Mouse (Mus musculus): Measurements from ENCODE around the gene Sdccag8. TPM values are rescaled to one million over a fixed set of nuclear protein-coding genes. Genes with fewer than 3 reads are reported as not detected.

The Sdccag8 gene
- total RNA-seq, 2 experiments from 2014 or later: 4.2 to 5.3 TPM

- intact Hi-C loops (cut with DNase I): no loop called here
- no peak for DNase-seq
Measured at GRCm38 (mm10) chr1:177035460-177035859, 221.0 kb downstream of the Sdccag8 start.

- intact Hi-C loops (cut with DNase I): no loop called here
- DNase-seq: no peak
Measured at GRCm38 (mm10) chr1:177038383-177038782, 223.9 kb downstream of the Sdccag8 start.

DNA sequence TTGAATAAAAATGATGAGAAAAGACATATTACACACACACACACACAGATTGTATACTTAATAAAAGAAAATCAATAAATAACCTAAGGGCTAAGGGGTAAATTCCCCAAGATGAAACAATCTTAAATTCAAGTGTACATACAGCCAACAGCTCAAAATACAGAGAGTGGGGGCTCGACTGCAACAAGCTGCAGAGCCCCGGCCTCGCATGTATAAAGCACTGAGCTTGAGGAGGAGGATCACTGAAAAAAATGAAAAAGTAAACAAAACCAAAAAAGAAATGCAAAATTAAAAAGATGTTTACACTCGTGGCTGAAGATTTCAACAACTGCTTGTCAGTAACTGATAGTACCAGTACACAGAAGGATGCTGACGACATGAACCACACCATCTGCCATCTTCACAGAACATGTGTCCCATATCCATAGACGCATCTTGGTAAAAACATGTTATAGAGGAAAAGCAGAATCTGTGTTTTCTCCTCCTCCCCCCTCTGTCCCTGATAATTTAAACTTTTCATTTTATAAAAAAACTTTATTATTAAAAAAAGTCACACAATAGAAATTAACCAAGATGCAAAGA lies 224.7 kb downstream of the Sdccag8 start:
- intact Hi-C loops (cut with DNase I): no loop called here
- no peak for DNase-seq

DNA sequence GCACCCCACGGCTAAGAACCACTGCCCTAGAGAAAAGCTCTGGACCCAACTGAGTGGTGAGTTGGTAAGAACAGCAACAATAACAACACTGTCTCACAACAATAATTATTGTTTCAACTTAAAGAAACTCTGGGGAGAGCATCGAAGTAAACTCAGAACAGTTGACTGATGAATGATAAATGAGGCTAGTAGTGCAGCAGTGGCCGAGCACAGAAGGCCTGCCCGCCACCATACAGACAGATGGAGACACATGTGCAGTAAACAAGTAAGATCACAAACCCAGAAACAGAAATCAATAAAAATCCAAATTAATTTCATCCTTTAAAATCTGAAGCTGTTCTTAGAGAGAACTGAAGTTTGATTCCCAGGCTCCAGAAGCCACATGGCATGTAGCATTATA lies 225.6 kb downstream of the Sdccag8 start:
- intact Hi-C loops (cut with DNase I): no loop called here
- no peak for DNase-seq

DNA sequence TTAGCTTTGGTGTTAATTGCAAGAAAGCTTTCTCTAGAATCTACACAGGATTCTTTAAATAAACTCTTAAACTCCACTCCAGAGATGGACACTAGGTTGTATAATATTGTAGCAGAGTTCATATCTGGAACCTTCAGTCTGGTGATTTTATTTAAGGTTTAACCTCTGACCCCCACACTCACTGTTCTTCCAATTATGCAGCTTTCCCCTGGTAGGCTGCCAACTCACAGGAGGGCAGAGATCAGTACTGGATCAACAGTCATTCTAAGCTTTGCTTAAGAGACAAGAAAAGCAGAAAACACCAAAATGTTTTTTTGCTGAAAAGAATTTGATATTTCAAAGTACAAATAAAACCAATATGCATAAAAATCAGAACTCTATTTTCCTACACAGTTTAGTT lies 231.4 kb downstream of the Sdccag8 start:
- no peak for DNase-seq
- intact Hi-C loops (cut with DNase I): no loop called here

- intact Hi-C loops (cut with DNase I): no loop called here
- DNase-seq: no peak
Measured at GRCm38 (mm10) chr1:177046963-177047362, 232.5 kb downstream of the Sdccag8 start.

- intact Hi-C loops (cut with DNase I): no loop called here
- DNase-seq: no peak
Measured at GRCm38 (mm10) chr1:177048773-177049172, 234.3 kb downstream of the Sdccag8 start.

DNA sequence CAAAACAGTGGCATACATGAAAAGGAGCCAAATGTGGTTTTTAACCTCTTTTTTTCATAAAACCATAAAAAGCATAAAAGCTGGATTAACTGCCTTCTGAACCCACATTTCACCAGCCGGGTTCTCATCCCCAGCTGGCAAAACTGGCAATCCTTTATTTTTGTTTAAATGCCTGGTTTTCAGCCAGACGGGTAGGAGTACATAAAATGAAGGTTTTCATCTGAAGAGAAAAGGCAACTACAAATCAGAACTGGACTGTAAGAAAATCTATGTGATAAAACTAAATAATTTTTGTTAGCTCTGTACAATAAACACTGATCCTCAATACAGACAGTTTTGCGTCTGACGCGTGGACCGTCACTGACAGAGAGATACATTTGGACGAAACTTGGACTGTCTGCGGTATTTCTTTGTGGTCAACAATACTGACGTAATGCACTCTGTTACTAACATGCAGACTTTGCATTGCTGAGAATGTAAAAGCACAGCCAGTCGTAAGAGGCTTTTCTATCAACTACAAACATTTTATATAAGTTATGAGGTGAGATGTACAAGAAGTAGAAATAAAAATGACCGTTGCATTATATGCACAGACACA lies 237.0 kb downstream of the Sdccag8 start:
- intact Hi-C loops (cut with DNase I): no loop called here
- no peak for DNase-seq

GRCm38 (mm10) chr1:177054891-177055290 lies 240.4 kb downstream of the Sdccag8 start:
- no peak for DNase-seq
- intact Hi-C loops (cut with DNase I): no loop called here

DNA sequence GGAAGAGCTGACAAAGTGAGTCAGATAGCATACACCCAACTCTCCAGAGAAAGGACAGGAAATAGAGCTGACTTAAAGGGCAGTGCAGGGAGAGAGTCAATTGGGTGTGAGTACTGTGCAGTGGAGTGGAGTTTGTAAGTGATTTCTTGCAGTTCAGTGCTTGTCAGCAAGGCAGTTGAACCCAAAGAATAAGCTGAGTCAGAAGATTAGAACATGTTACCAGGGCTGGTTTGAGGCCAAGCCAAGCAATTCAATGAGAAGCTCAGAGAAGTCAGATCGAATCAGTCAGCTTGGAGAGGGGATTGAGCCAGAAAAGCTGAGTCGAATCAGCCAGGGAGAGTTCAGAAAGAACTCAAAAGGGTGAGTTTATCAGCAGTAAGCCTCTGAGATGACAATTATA lies 247.3 kb downstream of the Sdccag8 start:
- intact Hi-C loops (cut with DNase I): no loop called here

GRCm38 (mm10) chr1:177065732-177066131 lies 251.3 kb downstream of the Sdccag8 start:
- intact Hi-C loops (cut with DNase I): no loop called here
- DNase-seq: no peak

More for the DNA sequence above, 247.3 kb downstream of the Sdccag8 start:
- DNase-seq: no peak

GRCm38 (mm10) chr1:177067123-177067646 lies 252.7 kb downstream of the Sdccag8 start:
- intact Hi-C loops (cut with DNase I): no loop called here
- DNase-seq: no peak

DNA sequence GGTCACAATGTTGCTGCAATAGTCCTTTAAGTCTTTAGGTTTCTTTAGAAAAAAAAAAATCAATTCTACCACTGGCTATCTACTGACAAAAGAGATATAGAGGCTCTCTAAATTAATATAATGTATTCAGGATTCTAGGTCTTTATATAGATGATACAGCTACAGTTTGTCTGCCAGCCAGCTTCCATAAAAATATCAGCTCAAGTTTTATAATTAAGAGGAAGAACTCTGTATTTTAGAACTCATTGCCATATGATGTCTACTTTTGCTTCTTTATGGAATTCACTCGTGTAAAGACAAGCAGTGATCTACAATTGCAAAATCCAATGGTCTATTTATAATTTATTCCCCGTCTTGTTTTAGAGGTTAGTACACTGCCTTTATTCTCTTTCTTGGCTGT lies 254.7 kb downstream of the Sdccag8 start:
- intact Hi-C loops (cut with DNase I): no loop called here
- no peak for DNase-seq

Small RNAs within 50 kb of the gene (microRNA-seq; reads per million reads assigned to microRNA genes)
- gene Gm25993: 0 reads per million in 2 experiments
- gene Mir350: 267 to 271 reads per million in 2 experiments

Other genes with a start within 250 kb of the Sdccag8 start
- 10 to 100 TPM; 30.6 to 39.1 TPM for gene Cep170, start 593 bp upstream of the Sdccag8 start, total RNA-seq (2021)

Measured in heart, postnatal 10 days (tissue).